Mouse (Mus musculus): ENCODE measurements around the gene Psmb11. TPM values are rescaled to one million over a fixed set of nuclear protein-coding genes. Genes with fewer than 3 reads are reported as not detected.

Psmb11 gene
- total RNA-seq (2018; cell fraction: chromatin; rRNA removed): not detected
- not detected for total RNA-seq (2018; cell fraction: cytosol; rRNA removed)
- not detected for total RNA-seq (2018; cell fraction: nucleus; rRNA removed)
- not detected in 3 replicates for polyA plus RNA-seq (2018)

GRCm38 (mm10) chr14:54621133-54621532 lies at the start of gene Psmb11:
Gene Psmb11 (plus strand): TSS chr14:54621433.
- no peak within 1 kb of the TSS for H3K27ac ChIP-seq
- H3K4me3 ChIP-seq (ENCODE audit: inconsistent target): no peak within 1 kb of the TSS
- H3K79me2 ChIP-seq (ENCODE audit: inconsistent target): peaks cover 16% of the 10 kb centered on the region
- no peaks in the 10 kb centered on the region for H3K36me3 ChIP-seq (ENCODE audit: inconsistent target)
- WGBS (ENCODE audit: missing documents): 100% methylated on average over 1 of the region's 1 CpGs

GRCm38 (mm10) chr14:54572122-54572521 lies 49.1 kb upstream of the Psmb11 start:
- Histone ChIP-seq H3K36me3 (ENCODE audit: inconsistent target) (no peaks in the 10 kb centered on the region), H3K4me3 (ENCODE audit: inconsistent target) (no peak overlapping the region), H3K79me2 (ENCODE audit: inconsistent target) (no peaks in the 10 kb centered on the region), H3K27ac (no peak overlapping the region)
- WGBS (ENCODE audit: missing documents): 91% methylated on average over 4 of the region's 4 CpGs

DNA sequence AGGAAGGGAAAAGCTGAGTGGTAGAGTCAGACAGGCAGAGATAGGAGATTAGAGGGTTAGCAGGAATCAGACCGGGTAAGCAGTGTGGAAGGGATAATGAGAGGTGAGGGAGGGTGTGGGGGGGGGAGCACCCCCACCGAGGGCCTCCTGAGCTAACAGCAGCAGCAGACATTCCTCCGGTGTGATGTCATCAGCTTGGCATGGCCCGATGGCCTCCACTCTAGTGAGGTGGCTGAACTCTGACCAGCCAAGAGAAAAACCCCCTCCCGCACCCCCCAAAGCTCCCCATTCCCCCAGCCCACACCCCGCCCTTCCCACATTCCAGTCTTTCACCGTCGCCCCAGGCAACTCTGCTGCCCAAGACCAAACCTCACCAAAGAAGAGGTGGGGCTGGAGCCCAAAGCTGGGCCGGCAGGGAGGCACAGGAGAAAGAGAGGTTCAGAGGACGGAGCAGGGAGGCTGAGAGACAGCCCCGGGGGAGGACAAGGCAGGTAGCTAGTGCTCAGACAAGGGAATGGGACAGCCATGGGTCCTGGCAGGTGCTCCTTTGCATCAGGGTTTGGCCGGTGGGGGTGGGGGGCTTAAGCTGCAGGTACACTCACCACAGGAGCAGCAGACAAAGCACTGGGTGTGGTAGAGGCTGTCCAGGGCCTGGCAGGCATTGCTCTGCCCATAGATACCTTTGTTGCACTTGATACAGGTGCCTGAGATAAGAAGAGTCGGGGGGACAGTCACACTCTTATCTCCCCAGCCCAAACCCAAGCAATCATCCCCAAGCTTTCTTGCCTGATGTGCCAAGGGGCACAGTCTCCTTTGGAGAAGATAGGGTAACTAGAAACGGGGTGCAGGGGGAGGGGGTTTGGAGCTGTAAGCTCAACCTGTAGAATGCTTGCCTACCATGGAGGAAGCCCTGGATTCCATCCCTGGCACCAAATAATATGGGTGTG lies 48.2 kb upstream of the Psmb11 start:
- H3K4me3 ChIP-seq (ENCODE audit: inconsistent target): no peak overlapping the region
- no peaks in the 10 kb centered on the region for H3K36me3 ChIP-seq (ENCODE audit: inconsistent target)
- no peak overlapping the region for H3K27ac ChIP-seq
- WGBS (ENCODE audit: missing documents): 78% methylated on average over 13 of the region's 14 CpGs
- no peaks in the 10 kb centered on the region for H3K79me2 ChIP-seq (ENCODE audit: inconsistent target)

- no peaks in the 10 kb centered on the region for H3K79me2 ChIP-seq (ENCODE audit: inconsistent target)
- H3K4me3 ChIP-seq (ENCODE audit: inconsistent target): no peak overlapping the region
- H3K27ac ChIP-seq: no peak overlapping the region
- WGBS (ENCODE audit: missing documents): 88% methylated on average over 4 of the region's 4 CpGs
- no peaks in the 10 kb centered on the region for H3K36me3 ChIP-seq (ENCODE audit: inconsistent target)
Observed at GRCm38 (mm10) chr14:54574253-54574652, 47.0 kb upstream of the Psmb11 start.

- no peak overlapping the region for H3K27ac ChIP-seq
- H3K79me2 ChIP-seq (ENCODE audit: inconsistent target): no peaks in the 10 kb centered on the region
- H3K36me3 ChIP-seq (ENCODE audit: inconsistent target): no peaks in the 10 kb centered on the region
- H3K4me3 ChIP-seq (ENCODE audit: inconsistent target): no peak overlapping the region
- WGBS (ENCODE audit: missing documents): 47% methylated on average over 8 of the region's 8 CpGs
Observed at GRCm38 (mm10) chr14:54575031-54575430, 46.2 kb upstream of the Psmb11 start.

- WGBS (ENCODE audit: missing documents): 11% methylated on average over 38 of the region's 39 CpGs
- no peaks in the 10 kb centered on the region for H3K36me3 ChIP-seq (ENCODE audit: inconsistent target)
- H3K79me2 ChIP-seq (ENCODE audit: inconsistent target): no peaks in the 10 kb centered on the region
- H3K4me3 ChIP-seq (ENCODE audit: inconsistent target): no peak overlapping the region
- no peak overlapping the region for H3K27ac ChIP-seq
Observed at GRCm38 (mm10) chr14:54575631-54576030, 45.6 kb upstream of the Psmb11 start.

- whole genome bisulfite sequencing (ENCODE audit: missing documents): 7% methylated on average over 79 of the region's 84 CpGs
- no peak overlapping the region for H3K27ac ChIP-seq
- peak overlapping the region; percentile 21; the same call in 1 of the 2 replicates for H3K4me3 ChIP-seq (ENCODE audit: inconsistent target)
- H3K79me2 ChIP-seq (ENCODE audit: inconsistent target): no peaks in the 10 kb centered on the region
- H3K36me3 ChIP-seq (ENCODE audit: inconsistent target): no peaks in the 10 kb centered on the region
Observed at GRCm38 (mm10) chr14:54576241-54577088, 44.8 kb upstream of the Psmb11 start.

DNA sequence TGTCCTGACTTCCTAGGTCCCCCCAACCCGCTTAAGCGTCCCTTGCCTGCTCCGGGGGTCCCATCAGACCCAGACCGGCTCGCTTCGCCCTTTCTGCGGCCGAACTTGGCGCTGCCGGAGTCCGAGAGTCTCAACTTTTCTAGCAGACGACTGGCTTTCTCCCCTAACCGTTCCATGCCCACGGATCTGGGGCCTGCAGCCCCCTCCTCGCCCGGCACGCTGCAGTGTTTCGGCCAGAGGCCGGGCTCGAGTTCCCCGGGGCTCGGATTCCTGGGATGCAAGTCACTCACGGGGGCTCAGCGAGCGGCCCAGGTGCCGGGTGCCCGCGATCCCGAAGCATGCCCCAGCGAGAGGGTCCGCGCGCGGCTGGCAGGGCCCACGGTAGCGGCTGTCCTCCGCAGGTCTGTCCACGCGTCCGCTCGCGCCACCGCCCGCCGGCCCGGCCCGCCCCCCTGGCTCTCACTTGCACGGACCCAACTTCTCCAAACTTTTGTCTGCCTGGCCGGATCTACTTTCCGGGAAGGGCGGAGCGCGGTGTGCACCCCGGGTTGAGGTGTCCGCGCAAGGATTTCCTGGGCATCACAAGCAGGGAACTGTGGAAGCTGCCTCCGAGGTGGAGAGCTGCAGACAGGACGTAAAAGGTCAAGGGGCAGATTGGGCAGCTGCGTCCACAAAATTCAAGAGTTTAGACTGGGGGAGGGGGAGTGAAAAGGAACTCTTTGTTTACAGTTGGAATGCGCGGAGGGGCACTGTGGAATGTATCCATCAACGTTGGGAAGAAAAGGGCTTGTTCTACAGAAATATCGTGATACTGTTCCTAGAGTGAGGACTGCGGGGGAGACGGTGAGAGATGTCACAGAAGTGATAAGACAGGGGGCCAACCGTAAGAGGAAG lies 43.9 kb upstream of the Psmb11 start, which contains the start of gene Ajuba:
Gene Ajuba (minus strand): TSS at position 470 of the 894 bp plus-strand sequence.
- Histone ChIP-seq H3K36me3 (ENCODE audit: inconsistent target) (no peaks in the 10 kb centered on the region), H3K79me2 (ENCODE audit: inconsistent target) (no peaks in the 10 kb centered on the region), H3K4me3 (ENCODE audit: inconsistent target) (peak within 1 kb of the TSS; percentile 54), H3K27ac (peak within 1 kb of the TSS; percentile 28; the same call in 1 of the 2 replicates)
- WGBS (ENCODE audit: missing documents): 1% methylated on average over 65 of the region's 66 CpGs

- Histone ChIP-seq H3K36me3 (ENCODE audit: inconsistent target) (no peaks in the 10 kb centered on the region), H3K4me3 (ENCODE audit: inconsistent target) (peak overlapping the region; percentile 54), H3K79me2 (ENCODE audit: inconsistent target) (no peaks in the 10 kb centered on the region), H3K27ac (peak overlapping the region; percentile 28; the same call in 1 of the 2 replicates)
- under 1% methylated on average over 10 of the region's 10 CpGs for WGBS (ENCODE audit: missing documents)
Observed at GRCm38 (mm10) chr14:54578063-54578462, 43.2 kb upstream of the Psmb11 start.

DNA sequence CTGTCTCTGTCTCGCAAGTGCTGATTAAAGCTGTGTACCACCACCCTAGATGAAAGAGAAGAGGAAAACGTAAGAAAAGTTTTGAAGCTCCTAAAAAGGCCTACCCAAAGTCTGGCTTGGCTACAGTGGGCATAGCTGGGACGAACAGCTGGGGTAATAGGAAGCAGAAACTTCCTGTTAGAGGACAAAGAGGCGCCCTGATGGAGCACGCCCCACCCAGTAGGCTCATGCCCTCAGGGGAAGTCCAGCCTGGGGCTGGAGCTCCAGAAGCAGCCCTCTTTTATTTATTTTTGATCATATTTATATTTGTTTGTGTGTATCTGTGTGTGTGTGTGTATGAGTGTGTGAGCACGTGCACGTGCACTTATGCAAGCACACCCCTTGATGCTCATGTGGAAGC lies 41.6 kb upstream of the Psmb11 start:
- no peak overlapping the region for H3K4me3 ChIP-seq (ENCODE audit: inconsistent target)
- 22% methylated on average over 7 of the region's 7 CpGs for WGBS (ENCODE audit: missing documents)
- no peaks in the 10 kb centered on the region for H3K79me2 ChIP-seq (ENCODE audit: inconsistent target)
- no peak overlapping the region for H3K27ac ChIP-seq
- H3K36me3 ChIP-seq (ENCODE audit: inconsistent target): no peaks in the 10 kb centered on the region

DNA sequence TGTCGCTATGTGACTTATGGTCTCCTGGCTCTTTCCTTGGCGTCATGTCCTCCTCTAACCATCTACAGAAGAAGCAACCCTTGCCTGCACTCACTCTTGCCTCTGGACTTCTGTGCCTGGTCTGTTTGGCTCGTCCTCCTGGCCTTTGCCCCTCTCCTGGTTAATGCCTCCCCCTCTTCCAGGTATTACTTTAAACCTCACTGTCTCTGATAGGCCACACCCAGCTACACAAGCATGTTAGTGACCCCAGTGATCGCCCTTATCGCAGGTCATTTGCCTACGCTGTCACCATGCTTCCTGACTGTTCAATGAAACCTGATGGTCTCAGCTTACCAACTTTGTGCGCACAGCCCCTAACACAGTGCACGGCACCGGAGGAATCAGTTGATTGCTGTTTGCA lies 38.7 kb upstream of the Psmb11 start:
- Histone ChIP-seq H3K27ac (no peak overlapping the region), H3K79me2 (ENCODE audit: inconsistent target) (no peaks in the 10 kb centered on the region), H3K36me3 (ENCODE audit: inconsistent target) (no peaks in the 10 kb centered on the region), H3K4me3 (ENCODE audit: inconsistent target) (no peak overlapping the region)
- 98% methylated on average over 9 of the region's 9 CpGs for WGBS (ENCODE audit: missing documents)

DNA sequence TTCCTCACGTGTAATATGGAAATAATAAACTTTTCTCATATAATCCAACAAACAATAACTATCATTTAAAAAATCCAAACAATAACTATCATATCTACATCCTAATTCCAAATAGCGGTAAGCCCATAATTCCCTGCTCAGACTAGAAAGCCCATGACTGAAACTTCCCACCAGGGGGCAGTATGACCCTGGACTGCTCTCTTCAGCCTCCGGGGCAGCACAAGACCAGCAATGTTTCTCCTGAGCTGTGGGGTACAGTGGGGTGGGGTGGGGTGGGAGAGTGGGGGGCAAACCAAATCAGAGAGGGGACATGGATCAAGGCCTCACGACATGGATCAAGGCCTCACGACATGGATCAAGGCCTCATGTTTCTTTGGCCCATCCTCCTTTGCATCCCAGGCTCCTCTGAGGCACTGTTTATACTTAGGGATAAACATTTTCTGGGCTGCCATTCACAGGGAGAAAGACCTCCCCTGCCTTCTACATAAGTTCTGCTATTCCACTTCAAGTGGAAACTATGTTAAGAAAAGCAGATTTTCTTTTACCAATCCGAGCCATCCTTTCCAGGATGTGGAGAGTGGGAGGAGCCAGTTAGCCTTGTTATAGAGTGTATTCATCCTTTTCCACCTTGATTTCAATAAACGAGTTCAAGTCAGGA lies 37.4 kb upstream of the Psmb11 start:
- Histone ChIP-seq H3K27ac (no peak overlapping the region), H3K36me3 (ENCODE audit: inconsistent target) (no peaks in the 10 kb centered on the region), H3K79me2 (ENCODE audit: inconsistent target) (no peaks in the 10 kb centered on the region), H3K4me3 (ENCODE audit: inconsistent target) (no peak overlapping the region)
- WGBS (ENCODE audit: missing documents): 73% methylated on average over 7 of the region's 7 CpGs

DNA sequence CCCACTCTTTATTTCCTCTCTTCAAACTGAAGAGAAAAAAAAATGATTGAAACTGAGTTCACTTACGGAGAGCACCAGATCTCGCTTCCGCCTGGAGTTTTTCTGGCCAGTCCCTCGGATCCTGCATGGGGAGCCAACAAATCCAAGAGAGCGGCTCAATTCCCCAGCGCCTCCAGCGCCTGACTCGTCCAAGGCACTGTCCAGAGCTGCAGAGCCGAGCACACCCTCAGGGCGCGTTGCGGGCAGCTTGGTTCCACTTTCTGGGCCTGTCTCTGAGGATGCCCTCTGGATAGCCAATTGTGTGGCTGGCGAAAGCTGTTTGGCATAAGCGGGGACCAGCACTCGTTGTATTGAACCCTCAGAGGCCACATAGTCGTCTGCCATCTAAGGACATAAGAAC lies 30.2 kb upstream of the Psmb11 start:
- H3K27ac ChIP-seq: no peak overlapping the region
- WGBS (ENCODE audit: missing documents): 95% methylated on average over 16 of the region's 16 CpGs

More for the DNA sequence above, 30.2 kb upstream of the Psmb11 start:
- Histone ChIP-seq H3K36me3 (ENCODE audit: inconsistent target) (no peaks in the 10 kb centered on the region), H3K4me3 (ENCODE audit: inconsistent target) (no peak overlapping the region), H3K79me2 (ENCODE audit: inconsistent target) (no peaks in the 10 kb centered on the region)

All from macrophage (primary cell).